Mouse (Mus musculus) E14TG2a.4 (cell line): ENCODE data around the gene Fgd4.

ENCODE experiments used
- CTCF ChIP-seq: conservative IDR thresholded peaks from 2 replicates; pipeline ENCODE4 v1.5.1; 2014; ENCODE audit warnings: low read length
- POU5F1 ChIP-seq: IDR thresholded peaks from 2 replicates; pipeline ENCODE4 v1.6.1; 2014; ENCODE audit warnings: low read length, borderline replicate concordance

GRCm38 (mm10) chr16:16554098-16554497 is 46.3 kb downstream of the Fgd4 start:
- TF ChIP-seq CTCF (no peak), POU5F1 (no peak)
